Mouse (Mus musculus): ENCODE measurements around the gene Prcd. TPM values are rescaled to one million over a fixed set of nuclear protein-coding genes. Genes with fewer than 3 reads are reported as not detected.
A peak's percentile ranks its signal among the peaks of the same experiment; 100 is the strongest.
"Not testable (repeated sequence)": the region's sequence is repeated elsewhere in the genome, so short reads cannot be mapped to it uniquely, and the experiment has no call there.

The Prcd gene
- polyA plus RNA-seq, 2 experiments from 2014 or later = not detected

DNA sequence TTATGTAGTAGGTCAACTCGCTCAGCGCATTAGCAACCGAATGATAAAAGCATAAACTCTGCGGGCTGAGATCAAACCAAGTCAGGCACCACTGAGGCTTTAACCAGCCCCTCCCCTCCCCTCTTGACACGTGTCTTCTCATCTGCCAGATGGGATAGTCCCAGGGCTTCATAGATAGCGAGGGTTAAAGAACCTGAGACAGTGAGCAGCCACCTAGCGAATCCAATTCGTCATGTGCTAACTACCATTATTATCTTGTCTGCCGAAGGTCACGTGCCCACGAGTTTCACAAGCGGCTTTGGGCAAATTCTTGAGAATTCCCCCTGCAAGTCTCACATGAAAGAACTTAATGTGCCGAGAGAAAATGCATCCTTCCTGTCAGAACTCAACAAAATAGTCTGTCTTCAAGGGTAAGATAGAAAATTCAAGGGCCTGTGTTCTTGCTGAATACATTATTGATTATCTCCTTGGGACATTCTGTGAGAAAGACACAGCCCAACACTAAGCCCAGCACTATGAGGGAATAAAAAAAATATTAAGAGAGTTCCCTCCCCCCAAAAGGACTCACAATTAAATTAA is 16.5 kb downstream of the Prcd start:
- ATAC-seq = peak; percentile 30

DNA sequence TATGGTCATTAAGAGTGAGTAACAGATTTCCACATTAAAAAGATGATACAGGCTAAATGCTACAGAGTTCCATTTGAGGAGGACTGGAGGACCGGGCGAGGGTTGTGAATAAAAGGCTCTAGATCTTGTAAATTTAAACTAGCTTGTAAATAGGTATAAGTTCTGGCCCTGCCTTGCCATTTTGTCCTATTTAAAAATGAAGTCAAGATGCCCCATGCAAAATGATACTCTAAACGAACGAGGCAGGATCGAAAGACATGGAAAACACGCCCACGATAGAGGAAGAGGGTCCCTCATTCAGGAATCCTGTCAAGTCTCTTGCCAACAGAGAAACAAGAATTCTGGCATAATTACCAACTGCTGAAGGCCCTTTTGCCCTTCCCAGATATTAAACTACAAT is 17.1 kb downstream of the Prcd start:
- ATAC-seq = no peak

- peak; percentile 84 for ATAC-seq
These were observed 17.9 kb downstream of the Prcd start for GRCm38 (mm10) chr11:116671112-116671844.

GRCm38 (mm10) chr11:116671845-116672434 is 18.6 kb downstream of the Prcd start:
- no peak for ATAC-seq

DNA sequence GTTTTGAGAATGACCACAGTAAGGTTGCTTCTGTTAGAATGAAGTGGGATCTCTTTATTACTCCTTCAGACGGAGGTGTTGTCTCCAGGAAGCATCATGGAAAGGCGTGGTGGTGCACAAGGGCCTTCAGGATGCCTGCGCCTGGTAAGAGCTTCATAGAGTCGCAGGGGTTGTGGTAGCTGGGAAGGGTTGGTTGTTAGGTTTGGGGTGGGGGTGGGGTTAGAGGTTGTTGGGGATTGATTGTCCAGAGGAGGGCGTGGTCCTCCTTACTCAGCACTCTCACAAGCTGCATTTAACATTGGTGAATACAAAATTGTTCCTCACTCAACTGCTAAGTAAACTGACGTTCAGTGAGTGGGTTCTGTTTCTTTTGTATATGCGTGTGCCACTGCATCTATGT is 19.3 kb downstream of the Prcd start:
- no peak for ATAC-seq

GRCm38 (mm10) chr11:116673410-116673809 is 20.1 kb downstream of the Prcd start:
- ATAC-seq = no peak

DNA sequence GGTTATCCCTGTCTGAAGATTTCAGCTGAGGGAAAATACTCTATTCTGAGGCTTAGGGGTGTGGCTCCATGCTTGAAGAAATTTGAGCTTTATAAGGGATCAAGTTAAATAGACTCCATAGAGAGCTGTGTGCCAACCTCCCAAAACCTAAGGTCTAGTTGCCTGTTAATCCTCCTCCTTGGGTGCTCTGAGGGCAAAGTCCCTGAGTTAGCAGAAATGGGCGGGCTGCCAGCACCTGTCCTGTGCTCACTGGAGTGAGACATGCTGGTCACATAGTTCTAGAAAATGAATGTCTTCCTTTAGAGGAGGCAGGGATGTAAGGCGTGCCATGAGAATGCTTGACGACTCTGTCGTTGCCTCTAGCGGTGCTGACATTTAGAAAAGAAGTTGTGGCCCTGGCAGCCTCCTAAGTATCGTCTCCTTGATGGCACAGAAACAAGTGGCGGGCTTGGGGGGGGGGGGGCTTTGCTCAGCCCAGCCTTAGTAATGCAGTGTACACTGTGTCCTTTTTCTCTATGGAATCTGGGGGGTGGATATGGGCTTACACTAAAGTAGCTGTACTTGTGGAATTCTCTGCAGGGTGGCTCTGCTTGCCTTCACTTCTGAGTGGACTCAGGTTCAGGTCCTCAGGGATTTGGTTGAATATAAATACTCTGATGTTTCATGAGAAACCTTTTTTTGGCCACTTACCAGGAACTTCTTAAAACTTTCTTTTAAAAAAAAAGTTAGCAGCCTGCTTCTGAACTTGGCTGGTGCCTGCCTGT is 21.5 kb downstream of the Prcd start:
- no peak for ATAC-seq

DNA sequence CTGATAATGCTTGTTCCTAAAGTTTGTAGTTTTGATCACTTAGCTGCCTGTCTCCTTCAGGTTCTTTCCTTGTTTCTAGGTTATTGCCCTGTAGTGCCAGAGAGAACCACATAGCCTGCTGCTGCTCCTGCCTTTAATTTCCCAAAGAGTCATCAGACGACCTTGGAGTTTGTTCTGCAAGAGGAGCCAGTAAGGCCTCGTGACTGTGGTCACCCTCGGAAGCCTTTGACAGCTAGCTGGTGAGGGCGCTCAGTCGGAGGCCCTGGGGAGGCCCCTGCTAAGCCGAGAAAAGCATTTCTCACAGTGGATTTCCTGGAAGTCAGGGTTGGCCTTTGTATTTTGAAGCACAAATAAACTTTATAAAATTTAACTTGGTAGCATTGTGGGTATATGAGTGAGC is 22.1 kb downstream of the Prcd start:
- ATAC-seq = not testable (repeated sequence)

DNA sequence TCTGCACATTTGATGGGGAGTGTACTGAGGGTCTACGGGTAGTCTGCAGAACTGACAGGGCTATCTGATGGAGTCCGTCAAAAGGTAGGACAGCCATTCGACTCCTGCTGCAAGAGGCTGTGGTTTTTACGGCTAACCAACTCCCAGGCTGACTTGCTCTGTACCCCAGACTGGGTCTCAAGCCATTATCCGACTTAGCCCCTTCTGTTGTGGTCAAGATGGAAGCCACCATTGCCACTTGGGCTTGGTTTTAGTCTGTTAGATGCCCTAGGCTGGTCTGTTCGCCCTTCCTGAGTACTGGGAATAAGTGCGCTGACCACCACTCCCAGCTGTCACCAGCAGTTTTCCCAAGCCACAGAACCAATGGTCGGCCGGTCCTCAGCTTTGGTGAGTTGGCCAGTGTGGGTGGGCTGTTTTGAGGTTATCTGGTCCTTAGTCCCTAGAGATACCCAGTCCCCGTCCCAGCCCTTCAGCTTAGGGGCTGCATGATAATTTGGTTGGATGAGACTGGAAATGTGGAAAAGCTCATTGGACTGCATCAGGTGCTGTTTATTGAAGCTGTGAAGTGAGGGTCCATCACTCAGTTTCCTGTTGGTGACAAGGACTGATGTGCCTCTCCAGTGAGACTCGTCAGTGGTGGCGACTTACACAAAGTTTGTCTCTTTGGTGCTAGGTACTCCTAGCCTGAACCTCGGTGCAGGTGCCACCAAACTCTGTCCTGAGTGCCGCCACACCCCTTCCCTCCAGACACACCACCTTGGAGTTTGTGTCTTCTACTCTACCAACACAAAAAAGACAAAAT is 23.0 kb downstream of the Prcd start:
- ATAC-seq = no peak

DNA sequence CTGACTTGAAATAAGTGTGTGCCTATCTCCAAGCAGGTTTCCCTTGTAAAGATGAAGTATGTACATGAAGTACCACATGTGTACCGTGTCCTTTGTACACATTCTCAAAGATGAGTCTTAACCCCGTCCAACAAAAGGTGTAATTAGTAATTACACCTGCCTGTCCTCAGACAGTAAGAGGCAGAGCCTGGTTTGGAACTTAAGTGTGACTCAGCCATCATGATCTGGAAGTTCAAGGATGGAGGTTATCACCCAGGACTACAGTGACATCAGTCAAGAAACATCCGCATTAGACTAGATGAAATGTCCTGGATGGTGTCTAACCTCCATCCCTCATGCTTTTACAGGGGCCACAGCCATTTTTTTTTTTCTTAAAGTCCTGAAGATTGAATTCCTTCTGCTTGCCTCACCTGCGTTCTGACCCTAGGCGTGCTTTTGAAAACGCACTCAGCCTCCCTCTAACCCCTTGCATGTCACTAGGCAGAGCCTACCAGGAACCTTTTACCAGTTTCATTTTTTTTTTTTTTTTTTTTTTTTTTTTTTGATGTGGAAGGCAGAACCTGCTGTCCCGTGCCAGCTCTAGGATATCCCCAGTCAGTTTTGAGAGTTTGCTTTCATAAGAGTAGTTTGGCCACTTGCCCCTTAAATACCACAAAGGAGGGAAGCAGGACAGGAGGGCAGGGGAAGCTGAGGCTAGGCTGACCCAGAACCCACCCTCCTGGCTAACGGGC is 24.5 kb downstream of the Prcd start:
- no peak for ATAC-seq

GRCm38 (mm10) chr11:116679148-116679547 is 25.8 kb downstream of the Prcd start:
- ATAC-seq = no peak

GRCm38 (mm10) chr11:116680321-116681091 is 27.2 kb downstream of the Prcd start:
- no peak for ATAC-seq

DNA sequence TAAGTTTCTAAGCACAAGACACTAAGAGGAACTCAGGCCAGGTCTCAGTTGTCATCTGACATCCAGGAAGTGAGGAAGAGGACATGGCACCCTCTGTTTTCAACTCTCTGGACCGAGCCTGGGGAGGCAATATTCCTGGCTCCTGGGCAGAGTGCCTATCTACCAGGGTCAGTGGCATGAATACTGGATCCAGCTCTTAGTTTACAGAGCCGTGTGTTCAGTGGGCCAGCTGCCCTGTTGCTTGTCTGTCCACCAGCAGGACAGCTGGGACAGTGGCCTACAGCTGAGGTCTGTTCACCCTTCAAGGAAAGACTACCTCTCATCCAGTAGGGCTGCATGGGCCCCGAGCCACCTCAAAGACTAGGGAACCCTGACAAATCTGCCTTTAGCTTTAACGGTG is 27.8 kb downstream of the Prcd start:
- ATAC-seq = no peak

GRCm38 (mm10) chr11:116682501-116683144 is 29.3 kb downstream of the Prcd start:
- ATAC-seq = no peak

GRCm38 (mm10) chr11:116683777-116684176 is 30.4 kb downstream of the Prcd start:
- no peak for ATAC-seq

DNA sequence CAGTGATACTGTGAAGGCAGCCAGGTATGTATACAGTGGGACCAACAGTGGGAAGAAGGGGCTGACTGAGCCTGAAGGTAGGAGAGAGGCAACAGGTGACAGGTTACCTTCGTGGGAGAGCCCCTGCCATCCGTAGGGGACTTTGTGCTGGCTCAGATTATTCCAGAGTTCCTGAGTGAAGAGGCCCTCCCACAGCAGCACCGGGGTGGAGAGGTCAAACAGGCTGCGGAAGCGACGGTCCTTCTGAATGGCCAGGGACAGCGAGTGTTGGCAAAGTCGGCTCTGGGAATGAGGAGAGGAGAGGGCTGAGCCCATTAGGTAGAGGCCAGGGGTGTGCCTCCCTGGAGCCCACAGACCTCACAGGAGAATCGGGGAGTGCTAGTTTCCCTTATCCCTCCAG is 32.4 kb downstream of the Prcd start:
- no peak for ATAC-seq

DNA sequence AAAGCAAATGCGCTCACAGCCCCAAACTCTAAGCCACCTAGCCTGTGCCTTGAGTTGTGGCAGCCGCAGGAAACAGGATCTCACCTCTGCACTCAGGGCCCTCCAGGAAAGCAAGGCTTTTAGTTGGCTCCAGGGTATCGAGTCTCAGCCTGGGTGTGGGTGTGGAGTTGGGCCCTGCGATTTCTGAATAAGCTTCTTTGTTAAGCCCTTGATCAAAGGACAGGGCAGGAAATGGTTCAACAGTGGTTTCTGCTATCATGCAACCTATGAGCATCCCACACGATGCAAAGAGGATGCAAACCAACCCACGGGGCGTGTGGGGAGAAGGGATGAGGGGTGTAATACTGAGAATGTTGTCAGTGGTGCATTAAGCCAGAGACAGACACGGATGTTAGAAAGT is 34.6 kb downstream of the Prcd start:
- peak; percentile 87 for ATAC-seq

DNA sequence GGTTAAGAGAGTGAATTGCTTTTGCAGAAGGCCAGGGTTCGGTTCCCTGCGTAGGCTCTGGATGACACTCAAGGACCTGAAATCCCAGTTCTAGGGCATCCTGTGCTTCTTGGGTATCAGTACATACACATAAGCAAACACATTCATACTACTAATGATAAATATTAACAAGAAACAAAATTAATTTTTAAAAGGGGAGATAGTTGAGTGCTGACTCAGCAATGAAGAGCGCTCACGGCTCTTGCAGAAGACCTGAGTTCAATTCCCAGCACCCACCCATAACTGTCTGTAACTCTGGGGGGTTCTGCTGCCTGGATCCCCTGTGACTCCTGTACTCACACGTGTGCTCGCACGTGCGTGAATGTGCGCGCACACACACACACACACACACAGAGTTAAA is 36.3 kb downstream of the Prcd start:
- no peak for ATAC-seq

- ATAC-seq = no peak
These were observed 37.6 kb downstream of the Prcd start for GRCm38 (mm10) chr11:116690701-116691575.

- no peak for ATAC-seq
These were observed 40.5 kb downstream of the Prcd start for GRCm38 (mm10) chr11:116693899-116694249.
